Mouse (Mus musculus): ENCODE data around the gene C1rl. TPM values are rescaled to one million over a fixed set of nuclear protein-coding genes. Genes with fewer than 3 reads are reported as not detected.
"Not testable (repeated sequence)": the region's sequence is repeated elsewhere in the genome, so short reads cannot be mapped to it uniquely, and the experiment has no call there.

C1rl gene
- polyA plus RNA-seq, 1 experiment = 0.89 TPM

DNA sequence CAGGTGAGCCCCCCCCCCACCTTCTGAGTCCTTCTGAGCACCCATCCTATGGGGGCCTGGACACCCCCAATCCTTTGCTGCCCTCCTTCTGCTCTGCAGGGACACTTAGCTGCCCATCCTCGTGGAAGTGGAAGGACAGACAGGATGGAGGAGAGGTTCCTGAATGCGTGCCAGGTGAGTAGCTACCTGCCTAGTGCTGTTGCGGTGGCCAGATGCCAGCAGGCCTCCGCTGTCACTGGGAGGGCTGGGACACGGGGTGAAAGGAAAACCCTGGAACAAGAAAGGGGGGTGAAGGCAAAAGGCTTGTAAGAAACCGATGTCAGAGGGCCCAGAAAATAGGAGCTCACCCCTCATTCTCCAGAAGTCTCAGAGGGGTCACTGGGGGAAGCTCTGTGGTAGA is 14.1 kb downstream of the C1rl start:
- TF ChIP-seq POLR2A (IDR thresholded peaks at IDR 0.05; ENCODE audit: control insufficient read depth, low read depth, low read length) (no peak), CTCF (IDR thresholded peaks at IDR 0.05; ENCODE audit: control insufficient read depth, insufficient read depth, insufficient replicate concordance, low read depth, low read length) (no peak)

GRCm38 (mm10) chr6:124508292-124508691 is 15.4 kb downstream of the C1rl start:
- Histone ChIP-seq H3K4me1 (ENCODE audit: control insufficient read depth, insufficient read depth, low read length) (no peaks in the 10 kb centered on the region; the same call in 1 of the 2 replicates), H3K4me3 (ENCODE audit: control insufficient read depth, low read depth, low read length) (no peak overlapping the region), H3K36me3 (ENCODE audit: control insufficient read depth, insufficient read depth, low read length) (no peaks in the 10 kb centered on the region), H3K27ac (ENCODE audit: control insufficient read depth, insufficient read depth, low read depth, low read length) (no peak overlapping the region), H3K27me3 (ENCODE audit: control insufficient read depth, insufficient read depth, low read length) (no peaks in the 10 kb centered on the region)
- TF ChIP-seq CTCF (IDR thresholded peaks at IDR 0.05; ENCODE audit: control insufficient read depth, insufficient read depth, insufficient replicate concordance, low read depth, low read length) = no peak

More for the DNA sequence above, 14.1 kb downstream of the C1rl start:
- H3K4me3 ChIP-seq (ENCODE audit: control insufficient read depth, low read depth, low read length) = no peak overlapping the region
- H3K4me1 ChIP-seq (ENCODE audit: control insufficient read depth, insufficient read depth, low read length) = no peaks in the 10 kb centered on the region; the same call in 1 of the 2 replicates
- H3K27ac ChIP-seq (ENCODE audit: control insufficient read depth, insufficient read depth, low read depth, low read length) = no peak overlapping the region
- no peaks in the 10 kb centered on the region for H3K27me3 ChIP-seq (ENCODE audit: control insufficient read depth, insufficient read depth, low read length)
- no peaks in the 10 kb centered on the region for H3K36me3 ChIP-seq (ENCODE audit: control insufficient read depth, insufficient read depth, low read length)

DNA sequence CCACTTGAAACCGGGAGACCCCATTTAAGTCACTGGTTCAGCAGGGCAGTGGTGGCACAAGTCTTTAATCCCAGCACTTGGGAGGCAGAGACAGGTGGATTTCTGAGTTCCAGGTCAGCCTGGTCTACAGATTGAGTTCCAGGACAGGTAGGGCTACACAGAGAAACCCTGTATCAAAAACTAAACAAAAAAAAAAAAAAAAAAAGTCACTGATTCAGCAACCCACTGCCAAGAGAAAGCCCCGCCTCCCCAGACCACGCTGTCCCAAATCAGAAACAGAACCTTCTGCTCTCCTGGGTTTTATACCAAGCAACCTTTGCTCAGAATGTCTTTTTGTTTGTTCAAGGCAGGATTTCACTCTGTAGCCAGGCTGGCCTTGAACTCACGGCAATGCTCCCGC is 16.3 kb downstream of the C1rl start:
- H3K27ac ChIP-seq (ENCODE audit: control insufficient read depth, insufficient read depth, low read depth, low read length); H3K4me1 ChIP-seq (ENCODE audit: control insufficient read depth, insufficient read depth, low read length); H3K36me3 ChIP-seq (ENCODE audit: control insufficient read depth, insufficient read depth, low read length); H3K4me3 ChIP-seq (ENCODE audit: control insufficient read depth, low read depth, low read length); H3K27me3 ChIP-seq (ENCODE audit: control insufficient read depth, insufficient read depth, low read length): not testable (repeated sequence)

- Histone ChIP-seq H3K4me1 (ENCODE audit: control insufficient read depth, insufficient read depth, low read length) (no peaks in the 10 kb centered on the region; the same call in 1 of the 2 replicates), H3K4me3 (ENCODE audit: control insufficient read depth, low read depth, low read length) (no peak overlapping the region), H3K27ac (ENCODE audit: control insufficient read depth, insufficient read depth, low read depth, low read length) (no peak overlapping the region), H3K27me3 (ENCODE audit: control insufficient read depth, insufficient read depth, low read length) (no peaks in the 10 kb centered on the region), H3K36me3 (ENCODE audit: control insufficient read depth, insufficient read depth, low read length) (no peaks in the 10 kb centered on the region)
- TF ChIP-seq POLR2A (IDR thresholded peaks at IDR 0.05; ENCODE audit: control insufficient read depth, low read depth, low read length) = no peak
- no peak for TF ChIP-seq CTCF (IDR thresholded peaks at IDR 0.05; ENCODE audit: control insufficient read depth, insufficient read depth, insufficient replicate concordance, low read depth, low read length)
Observed at GRCm38 (mm10) chr6:124511936-124512335, 19.0 kb downstream of the C1rl start.

DNA sequence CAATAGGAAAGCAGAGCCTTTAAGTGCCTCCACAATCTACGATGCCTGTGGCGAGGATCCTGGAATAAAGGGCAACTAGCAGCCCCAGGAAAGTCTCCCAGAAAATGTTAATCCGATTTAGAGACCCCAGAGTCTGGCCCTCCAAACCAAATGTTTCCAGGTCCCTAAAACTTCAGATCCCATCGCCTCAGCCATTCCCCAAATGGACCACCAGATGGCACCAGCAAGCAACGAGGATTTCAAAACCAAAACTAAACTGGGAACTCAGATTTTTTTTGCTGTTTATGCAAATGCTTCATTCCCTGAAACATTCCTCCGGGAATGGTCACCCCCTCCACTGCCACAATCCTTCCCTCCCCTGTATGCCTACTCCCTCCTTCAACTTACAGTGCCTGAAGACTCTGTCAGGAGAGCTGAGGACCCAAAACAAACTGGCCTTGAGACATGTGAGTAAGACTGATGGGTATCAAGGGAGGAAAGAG is 19.5 kb downstream of the C1rl start, which contains the start of gene C1ra:
Gene C1ra (plus strand): TSS at position 51 of the 482 bp plus-strand sequence.
- TF ChIP-seq CTCF (IDR thresholded peaks at IDR 0.05; ENCODE audit: control insufficient read depth, insufficient read depth, insufficient replicate concordance, low read depth, low read length) = peak; percentile 6; the same call in 1 of the 2 replicates
- no peak for TF ChIP-seq POLR2A (IDR thresholded peaks at IDR 0.05; ENCODE audit: control insufficient read depth, low read depth, low read length)
- Histone ChIP-seq H3K4me3 (ENCODE audit: control insufficient read depth, low read depth, low read length) (peak within 1 kb of the TSS; percentile 62), H3K27ac (ENCODE audit: control insufficient read depth, insufficient read depth, low read depth, low read length) (peak within 1 kb of the TSS; percentile 42; the same call in 1 of the 2 replicates), H3K36me3 (ENCODE audit: control insufficient read depth, insufficient read depth, low read length) (no peaks in the 10 kb centered on the region), H3K4me1 (ENCODE audit: control insufficient read depth, insufficient read depth, low read length) (no peaks in the 10 kb centered on the region; the same call in 1 of the 2 replicates), H3K27me3 (ENCODE audit: control insufficient read depth, insufficient read depth, low read length) (no peaks in the 10 kb centered on the region)

DNA sequence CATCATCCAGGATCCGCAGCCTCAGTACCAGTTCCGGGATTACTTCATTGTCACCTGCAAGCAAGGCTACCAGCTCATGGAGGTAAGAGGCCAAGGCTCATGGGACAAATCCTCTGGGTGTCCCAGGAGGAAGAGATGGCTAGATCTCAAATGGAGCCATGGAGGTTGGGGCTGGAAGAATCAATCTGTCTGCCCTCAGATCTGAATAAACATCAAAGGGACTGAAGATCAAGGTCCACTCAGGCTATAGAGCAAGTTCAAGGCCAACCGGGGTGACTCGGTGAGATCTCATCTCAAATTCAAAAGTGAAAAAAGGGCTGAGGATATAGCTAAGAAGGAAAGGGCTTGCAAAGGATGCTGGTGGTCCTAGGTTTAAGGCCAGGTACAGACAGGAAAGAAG is 24.8 kb downstream of the C1rl start:
- not testable (repeated sequence) for H3K4me1 ChIP-seq (ENCODE audit: control insufficient read depth, insufficient read depth, low read length); H3K36me3 ChIP-seq (ENCODE audit: control insufficient read depth, insufficient read depth, low read length); H3K4me3 ChIP-seq (ENCODE audit: control insufficient read depth, low read depth, low read length); H3K27me3 ChIP-seq (ENCODE audit: control insufficient read depth, insufficient read depth, low read length); H3K27ac ChIP-seq (ENCODE audit: control insufficient read depth, insufficient read depth, low read depth, low read length)

- H3K27me3 ChIP-seq (ENCODE audit: control insufficient read depth, insufficient read depth, low read length); H3K4me3 ChIP-seq (ENCODE audit: control insufficient read depth, low read depth, low read length); H3K4me1 ChIP-seq (ENCODE audit: control insufficient read depth, insufficient read depth, low read length); H3K36me3 ChIP-seq (ENCODE audit: control insufficient read depth, insufficient read depth, low read length); H3K27ac ChIP-seq (ENCODE audit: control insufficient read depth, insufficient read depth, low read depth, low read length): not testable (repeated sequence)
Observed at GRCm38 (mm10) chr6:124522082-124522481, 29.2 kb downstream of the C1rl start.

- Histone ChIP-seq H3K27me3 (ENCODE audit: control insufficient read depth, insufficient read depth, low read length) (no peaks in the 10 kb centered on the region), H3K27ac (ENCODE audit: control insufficient read depth, insufficient read depth, low read depth, low read length) (no peak overlapping the region), H3K36me3 (ENCODE audit: control insufficient read depth, insufficient read depth, low read length) (no peaks in the 10 kb centered on the region), H3K4me1 (ENCODE audit: control insufficient read depth, insufficient read depth, low read length) (no peaks in the 10 kb centered on the region), H3K4me3 (ENCODE audit: control insufficient read depth, low read depth, low read length) (no peak overlapping the region)
- no peak for TF ChIP-seq CTCF (IDR thresholded peaks at IDR 0.05; ENCODE audit: control insufficient read depth, insufficient read depth, insufficient replicate concordance, low read depth, low read length)
- TF ChIP-seq POLR2A (IDR thresholded peaks at IDR 0.05; ENCODE audit: control insufficient read depth, low read depth, low read length) = no peak
Observed at GRCm38 (mm10) chr6:124527881-124528280, 35.0 kb downstream of the C1rl start.

All from testis, adult 2 months (tissue).